Mouse (Mus musculus) telencephalon, adult 2 months (tissue): ENCODE data around the gene Txndc8.
A peak's percentile ranks its signal among the peaks of the same experiment; 100 is the strongest.

Experiments
- DNase-seq: peaks from one replicate; pipeline ENCODE4 v3.0.0-alpha.2; 2011; ENCODE audit warnings: low read depth, low spot score

Gene Txndc8

DNA sequence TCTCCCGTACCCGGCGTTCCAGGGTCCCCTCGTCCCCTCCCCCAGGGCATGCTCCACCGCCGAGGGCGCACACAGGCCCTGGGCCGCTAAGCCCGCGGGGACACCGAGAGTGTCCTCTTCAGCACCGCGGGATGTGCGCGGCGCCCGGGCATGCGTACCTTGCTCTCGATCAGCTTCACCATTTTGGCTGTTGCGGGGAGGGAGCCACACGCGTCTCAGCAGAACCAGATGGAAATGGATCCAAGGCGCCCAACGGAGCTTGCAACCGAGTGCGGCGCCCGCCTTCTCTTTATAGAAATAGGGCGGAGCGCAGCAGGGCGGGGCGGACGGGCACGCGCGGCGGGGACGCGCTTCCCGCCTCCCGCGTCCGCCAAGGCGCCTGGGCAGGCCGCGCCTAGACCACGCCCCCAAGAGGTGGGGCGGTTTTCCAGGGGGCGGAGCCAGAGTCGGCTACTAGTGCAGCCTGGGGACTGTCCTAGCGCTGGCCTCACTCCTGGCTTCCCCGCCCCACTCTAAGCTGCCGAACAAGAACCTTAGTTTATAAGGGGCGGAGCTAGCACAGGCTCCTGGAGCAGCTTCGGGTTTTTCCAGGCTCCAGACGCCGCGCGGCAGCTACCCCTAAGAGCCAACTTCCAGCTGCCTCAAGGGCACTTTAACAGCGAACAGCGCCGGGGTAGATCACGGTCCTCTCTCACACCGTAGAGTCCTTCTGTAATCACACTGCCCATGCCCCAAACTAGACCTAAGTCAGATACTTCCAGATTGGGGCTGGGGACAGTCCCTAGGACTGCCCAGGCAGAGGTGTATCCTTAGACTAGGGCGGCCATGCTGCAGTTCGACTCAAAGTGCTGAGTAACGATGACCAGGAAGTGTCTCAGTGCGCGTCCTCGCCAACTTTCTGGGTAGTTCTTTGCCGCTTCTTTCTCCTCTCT, 52.6 kb downstream of the Txndc8 start, which contains the start of gene Txn1:
TSS of gene Txn1 (minus strand) at position 383 of the 932 bp plus-strand sequence.
- peak; percentile 93 for DNase-seq

DNA sequence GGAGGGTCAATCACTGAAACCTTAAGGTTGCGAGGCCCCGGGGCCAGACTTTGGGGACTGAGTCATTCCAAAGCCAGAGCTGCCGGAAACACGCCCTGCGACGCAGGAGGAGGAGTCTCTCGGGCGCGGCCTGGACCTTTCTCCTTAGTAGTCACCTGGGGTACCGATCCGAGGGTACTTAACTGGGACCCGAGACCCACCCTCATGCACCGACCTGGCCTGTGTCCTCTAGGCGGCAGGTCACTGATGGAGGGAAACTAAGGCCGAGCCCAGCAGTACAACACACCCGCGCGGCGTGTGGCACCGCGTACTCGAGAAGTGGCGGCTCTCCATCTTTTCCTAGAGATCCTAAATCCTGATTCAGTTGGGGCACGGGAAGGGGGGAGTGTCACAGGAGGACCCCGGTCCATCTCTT, 53.4 kb downstream of the Txndc8 start:
- peak; percentile 32 for DNase-seq

DNA sequence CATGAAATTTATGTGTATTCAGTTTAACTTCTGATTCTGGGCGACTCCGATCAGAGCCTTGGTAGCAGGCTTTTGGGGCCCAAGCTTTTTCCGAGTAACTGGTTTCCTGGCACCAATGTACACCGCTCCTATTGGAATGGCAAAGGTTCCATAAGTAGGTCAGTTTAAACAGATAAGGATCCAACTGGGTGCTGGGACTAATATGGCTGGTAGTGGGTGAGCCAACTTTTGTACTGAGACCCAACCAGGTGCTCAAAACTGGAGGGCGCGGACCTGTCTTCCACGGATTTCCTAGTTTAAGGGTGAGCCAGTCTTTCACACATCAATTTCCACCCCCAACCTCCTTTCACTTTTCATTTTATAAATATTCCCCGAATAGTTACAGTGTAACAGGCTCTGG, 53.9 kb downstream of the Txndc8 start:
- DNase-seq = no peak

DNA sequence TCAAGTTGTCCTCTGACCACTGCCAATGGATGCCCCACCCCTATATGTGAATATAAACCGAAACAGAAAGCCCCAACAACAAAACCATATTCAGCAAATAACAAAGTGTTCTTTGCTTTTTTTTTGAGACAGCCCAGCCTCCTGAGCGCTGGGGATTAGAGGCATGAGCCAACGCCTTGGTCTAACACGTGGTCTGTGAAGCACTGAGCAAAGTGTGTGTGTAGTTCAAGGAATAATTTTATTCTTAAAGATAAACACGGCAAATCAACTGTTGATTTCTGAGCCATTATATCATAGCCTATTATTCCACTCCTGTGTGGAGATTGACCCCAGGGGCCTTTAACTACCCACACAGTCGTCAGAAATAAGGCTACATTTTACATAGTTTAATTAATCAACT, 54.3 kb downstream of the Txndc8 start:
- DNase-seq = no peak

DNA sequence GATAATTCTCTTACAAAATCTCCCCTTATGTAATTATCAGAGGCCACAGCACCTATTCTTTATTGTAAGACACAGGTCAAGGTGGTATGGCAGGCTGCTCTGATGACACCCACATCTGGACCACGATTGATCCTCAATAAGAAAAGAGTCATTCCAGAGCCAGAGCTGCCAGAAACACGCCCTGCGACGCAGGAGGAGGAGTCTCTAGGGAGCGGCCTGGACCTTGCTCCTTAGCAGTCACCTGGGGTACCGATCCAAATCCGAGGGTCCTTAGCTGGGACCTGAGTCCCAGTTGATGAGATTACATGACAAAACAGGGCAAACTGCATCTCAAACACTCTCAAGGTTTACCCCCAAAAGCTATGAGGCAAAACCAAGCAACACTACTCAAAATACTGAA, 55.1 kb downstream of the Txndc8 start:
- no peak for DNase-seq

DNA sequence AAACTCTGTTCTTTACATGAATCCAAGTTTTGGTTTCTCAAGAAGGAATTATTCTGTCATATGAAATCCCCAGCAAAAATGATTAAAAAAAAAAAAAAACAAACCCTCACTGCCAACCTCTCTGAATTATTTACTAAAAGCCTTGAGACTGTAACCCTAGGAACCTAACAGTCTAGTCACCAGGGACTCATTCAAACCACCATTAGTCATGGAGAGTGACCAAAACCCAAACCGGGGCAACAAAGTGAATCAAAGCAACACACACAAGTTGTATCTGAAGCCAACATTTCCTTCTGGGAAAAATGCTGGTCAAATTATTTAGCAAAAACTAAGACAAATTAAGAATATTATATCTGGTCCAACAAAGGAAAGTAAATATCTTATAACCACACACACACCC, 56.0 kb downstream of the Txndc8 start:
- DNase-seq = no peak

DNA sequence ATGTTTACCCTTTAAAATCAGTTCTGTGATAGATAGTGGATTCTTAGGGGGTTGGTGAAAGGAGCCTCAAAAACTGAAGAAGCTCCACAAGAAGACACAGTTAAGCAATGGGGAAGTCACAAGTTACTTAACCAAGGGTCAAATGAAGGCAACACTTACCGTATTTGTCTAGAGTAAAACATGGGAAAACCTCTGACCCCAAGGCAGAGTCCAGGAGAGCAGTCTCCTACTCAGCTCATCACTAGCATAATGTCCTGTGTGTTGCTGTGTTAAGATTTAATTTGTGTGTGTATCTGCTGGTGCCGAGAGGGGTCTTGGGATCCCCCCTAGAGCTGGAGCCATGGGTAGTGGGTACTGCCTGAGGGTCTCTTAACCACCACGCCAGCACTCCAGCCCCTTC, 56.5 kb downstream of the Txndc8 start:
- no peak for DNase-seq

DNA sequence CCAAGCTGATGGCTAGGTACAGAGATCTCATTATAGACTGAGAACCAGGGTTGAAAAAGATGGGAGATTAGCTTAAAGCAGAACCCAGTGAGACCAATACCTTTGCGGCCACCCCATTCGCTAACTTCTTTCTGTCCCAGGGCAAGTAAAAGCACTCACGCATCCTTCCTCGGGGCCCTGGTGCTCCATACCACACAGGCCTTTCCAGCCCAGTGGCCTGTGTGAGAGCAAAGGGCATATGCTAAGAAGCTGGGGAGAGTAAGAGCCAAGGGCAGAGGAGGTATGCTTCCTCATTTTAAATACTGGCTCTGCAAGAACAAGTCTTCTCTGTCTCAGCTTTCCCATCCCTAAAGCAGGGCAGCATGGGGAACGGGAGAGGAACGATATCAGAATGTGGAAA, 59.1 kb downstream of the Txndc8 start:
- DNase-seq = no peak

DNA sequence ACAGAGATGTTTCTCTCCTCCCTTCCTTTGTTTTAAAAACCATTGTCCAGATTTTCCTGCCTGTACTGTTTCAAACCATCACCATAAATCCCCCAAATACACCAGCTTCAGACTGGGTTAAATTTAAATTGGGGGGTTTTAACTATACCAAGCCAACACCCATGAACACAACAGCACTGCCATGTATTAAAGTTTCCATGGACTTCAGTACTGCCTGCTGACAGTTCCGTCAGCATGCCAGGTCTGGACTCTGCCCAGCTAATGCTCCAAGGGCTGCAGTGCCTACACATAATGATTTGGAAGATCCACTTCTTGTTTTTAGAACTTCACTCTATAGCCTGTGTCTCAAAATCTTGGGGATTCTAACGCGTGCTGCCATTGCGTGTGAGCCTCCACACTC, 61.4 kb downstream of the Txndc8 start:
- DNase-seq = no peak

DNA sequence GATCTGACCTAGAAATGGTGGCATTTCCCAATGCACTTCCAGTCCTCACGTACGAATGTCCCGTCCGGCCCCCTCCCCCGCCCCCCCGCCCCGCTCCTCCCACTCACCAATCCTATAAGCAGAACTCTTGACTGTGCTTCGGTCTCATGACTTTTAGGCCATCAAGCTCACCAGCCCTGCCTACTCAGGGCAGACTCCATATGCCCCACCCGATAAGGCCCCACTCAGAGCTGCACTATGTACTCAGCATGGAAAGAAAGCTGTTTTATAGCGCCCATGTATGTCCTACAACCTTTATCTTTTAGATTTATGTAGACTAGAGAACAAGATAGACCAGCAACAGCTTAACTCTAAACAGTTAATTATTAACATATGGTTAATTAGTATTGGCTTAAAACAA, 61.9 kb downstream of the Txndc8 start:
- no peak for DNase-seq

DNA sequence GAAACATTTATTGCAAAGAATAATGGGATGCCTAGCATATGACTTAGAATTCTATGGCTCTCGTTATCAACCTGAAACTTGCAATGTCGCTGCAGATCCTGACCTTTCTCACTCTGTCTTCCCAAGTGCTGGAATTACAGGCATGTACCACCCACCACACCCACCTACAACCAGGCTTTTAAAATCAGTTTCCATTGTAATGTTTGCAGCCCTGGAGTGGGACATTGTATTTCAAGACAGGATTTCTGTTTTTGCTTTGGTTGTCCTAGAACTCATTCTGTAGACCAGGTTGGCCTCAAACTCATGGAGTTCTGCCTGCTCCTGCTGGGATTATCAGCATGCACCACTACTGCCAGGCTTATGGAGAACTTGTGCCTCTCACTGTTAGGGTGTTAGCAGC, 66.0 kb downstream of the Txndc8 start:
- DNase-seq = no peak

DNA sequence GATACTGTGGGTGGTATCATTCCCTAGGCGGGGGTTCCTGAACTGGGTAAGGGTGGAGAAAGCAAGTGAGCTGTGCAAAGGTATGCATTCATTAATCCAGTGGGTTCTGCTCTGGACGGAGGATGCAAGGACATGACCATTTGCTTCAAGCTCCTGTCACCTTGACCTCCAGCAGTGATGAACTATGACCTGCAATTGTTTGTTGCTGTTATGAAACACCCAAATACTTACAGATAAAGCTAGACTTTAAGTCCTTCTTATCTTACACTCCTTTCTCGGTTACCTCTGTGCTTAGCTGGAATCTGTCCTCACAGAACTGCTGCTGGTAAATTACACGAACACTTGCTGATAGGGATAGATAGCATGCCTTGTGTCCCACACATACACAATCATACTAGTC, 68.3 kb downstream of the Txndc8 start:
- DNase-seq = no peak

DNA sequence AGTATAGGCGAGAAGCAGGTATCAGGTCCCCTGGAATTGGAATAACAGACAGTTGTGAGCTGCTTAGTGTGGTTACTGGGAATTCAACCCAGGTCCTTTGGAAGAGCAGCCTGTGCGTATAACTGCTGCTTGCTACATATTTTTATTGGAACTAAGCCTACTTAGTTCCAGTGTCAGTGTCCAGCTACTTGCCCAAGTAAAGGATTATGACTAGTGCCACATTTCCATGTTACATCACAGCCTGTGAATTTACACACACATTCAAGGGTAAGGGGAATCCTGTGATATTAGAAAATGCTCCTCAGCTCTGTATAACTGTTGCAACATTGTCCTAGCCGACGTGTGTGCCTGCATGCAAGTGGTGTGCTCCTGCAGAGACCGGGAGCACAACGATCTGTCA, 71.6 kb downstream of the Txndc8 start:
- DNase-seq = no peak

DNA sequence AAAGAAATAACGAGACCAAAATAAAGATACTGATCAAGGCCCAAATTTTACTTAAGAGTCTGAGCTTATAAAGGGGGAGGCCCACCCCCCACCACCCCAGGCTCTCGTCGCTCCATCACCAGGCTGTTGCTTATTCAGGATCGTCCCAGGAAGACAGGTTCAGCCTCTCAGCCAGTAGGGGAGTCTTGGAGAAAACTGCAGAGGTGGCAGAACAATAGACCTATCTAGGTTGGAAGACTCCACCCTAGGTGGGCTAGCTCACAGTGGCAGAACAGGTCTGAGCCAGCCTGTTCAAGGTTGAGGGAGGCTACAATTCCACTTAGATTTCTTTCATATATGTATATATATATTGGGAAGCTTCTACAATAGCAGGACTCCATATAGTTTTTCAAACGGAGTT, 74.7 kb downstream of the Txndc8 start:
- no peak for DNase-seq
